Mouse (Mus musculus): Measurements from ENCODE around the gene Hist1h3c.

- TF ChIP-seq CTCF (IDR thresholded peaks at IDR 0.05; ENCODE audit: low read depth, low read length) (no peak), POLR2A (IDR thresholded peaks at IDR 0.05; ENCODE audit: insufficient read depth, low read length) (no peak)
Observed at GRCm38 (mm10) chr13:23706771-23707170, 38.6 kb downstream of the Hist1h3c start.
